Mouse (Mus musculus): ENCODE data around the gene Sec24a. TPM values are rescaled to one million over a fixed set of nuclear protein-coding genes. Genes with fewer than 3 reads are reported as not detected.

Gene Sec24a
- polyA plus RNA-seq, 1 experiment from 2014 or later, result 14.6 TPM

DNA sequence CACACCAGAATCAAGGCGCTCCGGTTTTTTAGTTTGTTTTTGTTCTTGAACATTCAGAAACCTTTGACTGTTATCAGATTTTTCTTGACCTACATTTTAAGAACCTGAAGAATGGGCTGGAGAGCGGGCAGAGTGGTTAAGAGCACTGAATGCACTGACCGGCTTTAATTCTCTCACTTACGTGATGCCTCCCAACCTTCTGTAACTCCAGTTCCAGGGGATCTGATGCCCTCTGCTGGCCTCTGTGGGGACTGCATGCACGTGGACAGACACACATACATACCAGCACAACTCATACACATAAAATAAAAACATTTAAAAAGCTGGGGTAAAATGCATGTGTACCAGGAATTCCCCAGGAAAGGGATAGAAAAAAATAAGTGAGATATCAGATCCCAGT, 22.5 kb upstream of the Sec24a start:
- Histone ChIP-seq H3K4me2 (replicated peaks) (no peak overlapping the region), H3K4me1 (no peaks in the 10 kb centered on the region), H3K27me3 (no peaks in the 10 kb centered on the region), H3K27ac (no peak overlapping the region), H3K4me3 (no peak overlapping the region), H3K9me3 (no peaks in the 10 kb centered on the region), H3K9ac (no peak overlapping the region), H3K36me3 (peaks cover 62% of the 10 kb centered on the region)
- no peak for ATAC-seq (ENCODE audit: insufficient number of reproducible peaks, insufficient read depth, low FRiP score, low TSS enrichment)
- WGBS, result 88% methylated on average over 6 of the region's 6 CpGs

- H3K4me3 ChIP-seq, result no peak overlapping the region
- 90% methylated on average over 6 of the region's 6 CpGs for WGBS
- peaks cover 50% of the 10 kb centered on the region for H3K36me3 ChIP-seq
- H3K9me3 ChIP-seq, result no peaks in the 10 kb centered on the region
- no peak overlapping the region for H3K9ac ChIP-seq
- no peak overlapping the region for H3K27ac ChIP-seq
- no peak overlapping the region for H3K4me2 ChIP-seq (replicated peaks)
- ATAC-seq (ENCODE audit: insufficient number of reproducible peaks, insufficient read depth, low FRiP score, low TSS enrichment), result no peak
- H3K4me1 ChIP-seq, result no peaks in the 10 kb centered on the region
- H3K27me3 ChIP-seq, result no peaks in the 10 kb centered on the region
Observed at GRCm38 (mm10) chr11:51782721-51783120, 19.3 kb upstream of the Sec24a start.

DNA sequence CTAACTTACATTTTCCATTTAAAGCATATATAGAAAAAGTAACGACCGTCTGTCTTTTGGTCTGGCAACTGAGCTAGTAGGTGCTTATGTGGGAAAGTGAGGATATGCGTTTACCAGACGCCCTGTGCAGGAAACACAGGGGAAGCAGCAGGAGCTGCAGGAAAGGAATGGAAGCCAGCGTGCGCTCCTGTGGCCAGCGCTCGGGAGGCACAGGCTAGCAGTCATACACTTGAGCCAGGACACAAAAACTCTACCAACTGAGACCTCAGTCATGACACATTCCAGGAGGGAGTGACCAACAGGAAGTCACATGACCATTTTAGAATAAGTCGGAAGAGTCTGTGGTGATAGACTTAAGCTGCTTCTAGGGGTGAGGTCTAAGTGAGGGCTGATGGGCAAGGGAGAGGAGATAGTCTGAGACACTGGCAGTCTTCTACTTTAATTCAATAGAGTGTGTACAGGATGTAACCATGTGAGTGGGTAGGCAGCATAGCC, 17.4 kb upstream of the Sec24a start:
- H3K36me3 ChIP-seq, result peaks cover 40% of the 10 kb centered on the region
- WGBS, result 89% methylated on average over 9 of the region's 9 CpGs
- ATAC-seq (ENCODE audit: insufficient number of reproducible peaks, insufficient read depth, low FRiP score, low TSS enrichment), result no peak

GRCm38 (mm10) chr11:51777478-51777877, 14.0 kb upstream of the Sec24a start:
- H3K4me3 ChIP-seq, result no peak overlapping the region
- H3K9ac ChIP-seq, result no peak overlapping the region
- H3K4me2 ChIP-seq (replicated peaks), result no peak overlapping the region
- peaks cover 24% of the 10 kb centered on the region for H3K36me3 ChIP-seq
- H3K27ac ChIP-seq, result no peak overlapping the region
- H3K27me3 ChIP-seq, result no peaks in the 10 kb centered on the region
- WGBS, result 91% methylated on average over 5 of the region's 5 CpGs
- no peaks in the 10 kb centered on the region for H3K4me1 ChIP-seq
- no peaks in the 10 kb centered on the region for H3K9me3 ChIP-seq
- ATAC-seq (ENCODE audit: insufficient number of reproducible peaks, insufficient read depth, low FRiP score, low TSS enrichment), result no peak

More for the DNA sequence above, 17.4 kb upstream of the Sec24a start:
- no peak overlapping the region for H3K27ac ChIP-seq
- H3K4me1 ChIP-seq, result no peaks in the 10 kb centered on the region
- no peak overlapping the region for H3K4me2 ChIP-seq (replicated peaks)
- no peak overlapping the region for H3K4me3 ChIP-seq
- no peaks in the 10 kb centered on the region for H3K27me3 ChIP-seq
- H3K9ac ChIP-seq, result no peak overlapping the region
- no peaks in the 10 kb centered on the region for H3K9me3 ChIP-seq

GRCm38 (mm10) chr11:51775507-51775906, 12.1 kb upstream of the Sec24a start:
- no peak for ATAC-seq (ENCODE audit: insufficient number of reproducible peaks, insufficient read depth, low FRiP score, low TSS enrichment)
- Histone ChIP-seq H3K4me3 (no peak overlapping the region), H3K9ac (no peak overlapping the region), H3K4me1 (no peaks in the 10 kb centered on the region), H3K9me3 (no peaks in the 10 kb centered on the region), H3K27ac (no peak overlapping the region), H3K4me2 (replicated peaks) (no peak overlapping the region), H3K27me3 (no peaks in the 10 kb centered on the region), H3K36me3 (peaks cover 11% of the 10 kb centered on the region)
- 90% methylated on average over 3 of the region's 3 CpGs for WGBS

- H3K27ac ChIP-seq, result no peak overlapping the region
- WGBS, result 77% methylated on average over 5 of the region's 5 CpGs
- peaks cover 8% of the 10 kb centered on the region; the same call in 1 of the 2 replicates for H3K4me1 ChIP-seq
- no peak overlapping the region for H3K9ac ChIP-seq
- H3K9me3 ChIP-seq, result no peaks in the 10 kb centered on the region
- no peak overlapping the region for H3K4me2 ChIP-seq (replicated peaks)
- no peak for ATAC-seq (ENCODE audit: insufficient number of reproducible peaks, insufficient read depth, low FRiP score, low TSS enrichment)
- H3K4me3 ChIP-seq, result no peak overlapping the region
- H3K27me3 ChIP-seq, result no peaks in the 10 kb centered on the region
- H3K36me3 ChIP-seq, result no peaks in the 10 kb centered on the region
Observed at GRCm38 (mm10) chr11:51768296-51768695, 4.9 kb upstream of the Sec24a start.

DNA sequence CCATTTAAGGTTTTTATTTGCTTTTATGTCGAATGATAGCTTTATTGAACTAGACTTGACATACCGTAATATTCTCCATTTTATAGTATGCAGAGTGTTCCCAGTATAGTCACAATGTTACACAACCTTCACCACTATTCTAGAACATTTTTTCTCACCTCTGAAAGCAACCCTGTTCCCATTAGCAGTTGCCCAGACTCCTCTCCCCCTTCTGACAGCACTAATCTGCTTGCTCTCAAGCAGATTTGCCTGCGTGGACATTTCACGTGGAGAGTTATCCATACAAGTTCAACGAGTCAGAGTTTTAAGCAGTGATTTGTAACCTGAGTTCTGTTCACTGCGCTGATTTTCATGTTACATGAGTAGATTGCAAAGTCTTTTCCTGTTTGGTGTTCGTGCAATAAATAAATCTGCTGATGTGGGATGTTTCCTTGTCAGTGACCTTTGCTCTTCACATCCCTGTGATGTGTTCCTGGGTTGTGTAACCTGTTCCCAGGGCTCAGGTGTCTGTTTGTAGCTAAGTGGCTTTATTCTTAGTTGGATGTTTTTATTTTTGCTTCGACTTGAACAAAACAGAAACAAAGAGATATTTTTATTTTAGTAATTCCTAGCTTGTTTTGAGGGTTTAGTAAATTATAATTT, 4.3 kb upstream of the Sec24a start:
- Histone ChIP-seq H3K9me3 (no peaks in the 10 kb centered on the region), H3K9ac (no peak overlapping the region), H3K36me3 (no peaks in the 10 kb centered on the region), H3K27ac (no peak overlapping the region), H3K27me3 (no peaks in the 10 kb centered on the region), H3K4me3 (no peak overlapping the region), H3K4me1 (peaks cover 8% of the 10 kb centered on the region; the same call in 1 of the 2 replicates), H3K4me2 (replicated peaks) (no peak overlapping the region)
- 73% methylated on average over 8 of the region's 8 CpGs for WGBS
- no peak for ATAC-seq (ENCODE audit: insufficient number of reproducible peaks, insufficient read depth, low FRiP score, low TSS enrichment)

DNA sequence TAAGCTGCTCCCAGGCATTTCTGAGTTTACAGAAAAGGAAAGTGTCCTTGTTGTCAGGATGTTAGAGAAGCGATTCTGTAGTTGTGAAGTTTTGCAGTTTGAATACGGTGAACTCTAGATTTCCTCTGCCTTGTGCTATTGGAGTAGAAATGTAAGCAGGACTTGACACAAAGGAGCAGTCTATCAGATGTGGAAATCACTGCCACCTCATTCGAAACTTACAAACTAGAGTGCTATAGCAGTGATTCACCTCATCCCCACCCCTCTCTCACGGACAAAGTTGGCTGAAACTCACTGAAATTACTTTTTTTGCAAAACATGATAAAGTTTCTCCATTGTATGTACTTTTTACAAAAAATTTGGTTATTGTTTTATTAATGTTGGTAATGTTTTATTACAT, 1.4 kb upstream of the Sec24a start:
- Histone ChIP-seq H3K4me2 (replicated peaks) (peak overlapping the region; percentile 90), H3K36me3 (no peaks in the 10 kb centered on the region), H3K4me1 (peaks cover 8% of the 10 kb centered on the region; the same call in 1 of the 2 replicates), H3K9ac (no peak overlapping the region), H3K27ac (no peak overlapping the region), H3K4me3 (no peak overlapping the region), H3K27me3 (no peaks in the 10 kb centered on the region; the same call in 1 of the 2 replicates), H3K9me3 (no peaks in the 10 kb centered on the region)
- WGBS, result 79% methylated on average over 4 of the region's 4 CpGs
- ATAC-seq (ENCODE audit: insufficient number of reproducible peaks, insufficient read depth, low FRiP score, low TSS enrichment), result no peak

DNA sequence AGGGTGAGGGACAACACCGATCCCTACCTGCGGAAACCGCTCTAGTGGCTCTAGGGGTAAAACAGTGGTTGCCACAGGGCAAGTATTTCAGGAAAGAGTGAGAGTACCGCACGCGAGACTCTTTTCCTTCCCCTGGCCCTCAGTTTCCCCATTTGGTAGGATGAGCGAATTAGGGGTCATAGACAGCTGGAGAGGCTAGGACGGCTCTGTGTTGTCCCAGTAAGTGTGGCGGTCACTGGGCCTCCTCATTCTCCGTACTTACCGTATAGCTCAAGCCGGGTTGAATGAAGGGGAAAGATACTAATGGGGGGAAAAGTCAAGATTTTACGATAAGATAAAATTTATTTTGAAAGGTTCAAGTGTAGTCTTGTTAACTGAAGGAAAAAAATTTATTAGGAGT, 521 bp upstream of the Sec24a start:
- Histone ChIP-seq H3K27me3 (no peaks in the 10 kb centered on the region; the same call in 1 of the 2 replicates), H3K9me3 (no peaks in the 10 kb centered on the region), H3K9ac (peak overlapping the region; percentile 77), H3K4me2 (replicated peaks) (peak overlapping the region; percentile 90), H3K4me3 (peak overlapping the region; percentile 80), H3K4me1 (peaks cover 8% of the 10 kb centered on the region; the same call in 1 of the 2 replicates), H3K36me3 (no peaks in the 10 kb centered on the region), H3K27ac (no peak overlapping the region)
- 6% methylated on average over 13 of the region's 13 CpGs for WGBS
- no peak for ATAC-seq (ENCODE audit: insufficient number of reproducible peaks, insufficient read depth, low FRiP score, low TSS enrichment)

DNA sequence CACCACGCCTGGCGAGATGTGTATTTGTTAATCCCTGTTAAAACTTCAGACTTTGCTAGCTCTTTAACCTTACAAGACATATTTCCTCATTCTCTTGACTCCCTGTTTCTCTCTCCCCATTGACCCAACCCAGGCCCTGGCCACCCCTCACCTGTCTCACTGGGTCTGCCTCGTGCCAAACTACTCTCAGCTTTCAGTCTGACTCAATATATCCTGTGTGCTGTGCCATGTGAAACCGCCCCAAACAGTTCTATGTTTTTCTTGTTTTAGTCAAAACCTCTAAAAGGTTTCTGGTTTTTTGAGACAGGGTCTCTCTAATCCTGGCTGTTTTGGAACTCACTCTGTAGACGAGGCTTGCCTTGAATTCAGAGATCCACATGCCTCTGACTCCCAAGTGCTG, 2.2 kb downstream of the Sec24a start:
- Histone ChIP-seq H3K9ac (no peak overlapping the region), H3K27ac (no peak overlapping the region), H3K4me3 (no peak overlapping the region), H3K36me3 (no peaks in the 10 kb centered on the region), H3K4me2 (replicated peaks) (no peak overlapping the region), H3K9me3 (no peaks in the 10 kb centered on the region), H3K4me1 (peaks cover 8% of the 10 kb centered on the region; the same call in 1 of the 2 replicates), H3K27me3 (no peaks in the 10 kb centered on the region; the same call in 1 of the 2 replicates)
- WGBS, result 72% methylated on average over 5 of the region's 5 CpGs
- ATAC-seq (ENCODE audit: insufficient number of reproducible peaks, insufficient read depth, low FRiP score, low TSS enrichment), result no peak

- WGBS, result 81% methylated on average over 6 of the region's 6 CpGs
- Histone ChIP-seq H3K4me2 (replicated peaks) (no peak overlapping the region), H3K27me3 (no peaks in the 10 kb centered on the region; the same call in 1 of the 2 replicates), H3K9me3 (no peaks in the 10 kb centered on the region), H3K4me3 (no peak overlapping the region), H3K9ac (no peak overlapping the region), H3K36me3 (no peaks in the 10 kb centered on the region), H3K4me1 (peaks cover 14% of the 10 kb centered on the region), H3K27ac (no peak overlapping the region)
- no peak for ATAC-seq (ENCODE audit: insufficient number of reproducible peaks, insufficient read depth, low FRiP score, low TSS enrichment)
Observed at GRCm38 (mm10) chr11:51759941-51760657, 3.3 kb downstream of the Sec24a start.

DNA sequence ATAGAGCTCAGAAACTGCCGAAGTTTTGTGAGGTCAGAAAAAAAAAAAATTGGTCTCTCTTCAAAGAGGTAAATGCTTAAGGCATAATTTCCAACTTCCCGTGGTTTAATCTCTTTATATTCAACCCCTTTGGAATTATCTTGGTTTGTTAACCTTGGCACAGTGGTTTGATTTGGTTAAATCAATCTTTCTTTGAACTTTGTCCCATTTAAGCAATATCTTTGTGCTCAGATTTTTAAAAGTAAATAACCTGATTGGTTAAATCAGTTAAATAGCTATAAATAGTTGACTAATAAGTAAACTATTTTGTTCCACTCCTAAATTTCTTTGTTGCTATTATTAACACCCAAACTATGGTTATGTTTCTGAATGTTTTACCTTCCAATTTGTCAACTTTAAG, 4.2 kb downstream of the Sec24a start:
- ATAC-seq (ENCODE audit: insufficient number of reproducible peaks, insufficient read depth, low FRiP score, low TSS enrichment), result no peak
- no peak overlapping the region for H3K4me2 ChIP-seq (replicated peaks)
- no peaks in the 10 kb centered on the region; the same call in 1 of the 2 replicates for H3K27me3 ChIP-seq

More for the DNA sequence above, 4.2 kb downstream of the Sec24a start:
- no peaks in the 10 kb centered on the region for H3K9me3 ChIP-seq
- H3K9ac ChIP-seq, result no peak overlapping the region
- 77% methylated on average over 2 of the region's 2 CpGs for WGBS
- H3K4me1 ChIP-seq, result peaks cover 13% of the 10 kb centered on the region
- H3K36me3 ChIP-seq, result no peaks in the 10 kb centered on the region
- H3K4me3 ChIP-seq, result no peak overlapping the region
- H3K27ac ChIP-seq, result no peak overlapping the region

All from embryonic facial prominence, embryonic 12.5 days (tissue).